Mouse (Mus musculus): ENCODE measurements around the gene Zfp493. TPM values are rescaled to one million over a fixed set of nuclear protein-coding genes. Genes with fewer than 3 reads are reported as not detected.
"Not testable (repeated sequence)": the region's sequence is repeated elsewhere in the genome, so short reads cannot be mapped to it uniquely, and the experiment has no call there.

Zfp493 gene
- polyA plus RNA-seq (2012; ENCODE audit: insufficient read depth, low replicate concordance): 0.17 TPM in 1 of 2 replicates, not detected in the other

DNA sequence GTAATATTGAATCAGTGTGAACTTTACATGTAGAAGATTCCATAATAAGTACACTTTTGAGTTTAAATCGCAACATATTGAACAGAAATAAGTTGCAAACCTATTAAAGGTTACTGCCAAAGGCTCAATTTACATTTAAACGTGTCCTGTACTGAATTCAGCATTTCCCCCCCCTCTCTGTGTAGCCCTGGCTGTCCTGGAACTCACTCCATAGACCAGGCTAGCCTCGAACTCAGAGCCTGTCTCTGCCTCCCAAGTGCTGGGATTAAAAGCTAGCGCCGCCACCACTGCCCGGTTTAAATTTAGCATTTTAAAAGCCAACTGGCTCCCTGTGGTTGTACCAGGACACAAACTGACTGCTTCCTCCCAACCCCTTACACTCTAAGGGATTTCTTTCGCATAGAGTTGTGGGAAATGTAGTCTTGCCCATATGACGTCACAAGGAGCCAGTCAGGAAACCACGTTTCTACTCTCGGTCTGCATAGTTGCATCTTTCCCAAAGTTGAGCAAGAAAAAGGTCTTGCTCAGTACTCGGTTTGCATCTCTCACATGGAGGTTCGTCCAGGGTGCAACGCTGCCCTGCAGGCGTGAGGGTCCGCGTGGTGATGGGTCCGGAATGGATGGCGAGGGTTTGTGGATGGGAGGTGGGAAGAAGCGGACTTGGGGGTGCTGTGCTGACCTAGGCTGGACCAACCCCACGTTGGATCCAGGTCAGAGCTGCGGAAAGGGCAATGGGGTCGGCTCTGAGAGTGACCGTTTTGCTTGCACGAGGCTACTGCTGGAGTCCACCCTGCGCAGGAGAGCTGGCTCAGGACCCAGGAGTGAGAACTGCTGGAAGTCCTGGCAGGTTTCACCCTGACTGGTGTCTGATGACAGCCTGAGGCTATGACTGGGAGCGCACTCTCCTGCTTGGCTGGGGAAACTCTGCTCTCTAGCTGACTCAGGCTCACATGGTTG, at the start of gene Zfp493:
Zfp493 (plus strand) TSS at position 429 of the 957 bp plus-strand sequence.
- Histone ChIP-seq H3K27me3 (replicated peaks) (no peaks in the 10 kb centered on the region), H3K9me3 (peaks cover 5% of the 10 kb centered on the region), H3K4me1 (peaks cover 13% of the 10 kb centered on the region), H3K4me3 (replicated peaks) (peak within 1 kb of the TSS; percentile 95), H3K36me3 (replicated peaks; ENCODE audit: low read length) (peaks cover 4% of the 10 kb centered on the region)
- TF ChIP-seq GATA1 (IDR thresholded peaks at IDR 0.05; ENCODE audit: borderline replicate concordance, low read length) (no peak), FLI1 (IDR thresholded peaks at IDR 0.05; ENCODE audit: low read length) (no peak)

DNA sequence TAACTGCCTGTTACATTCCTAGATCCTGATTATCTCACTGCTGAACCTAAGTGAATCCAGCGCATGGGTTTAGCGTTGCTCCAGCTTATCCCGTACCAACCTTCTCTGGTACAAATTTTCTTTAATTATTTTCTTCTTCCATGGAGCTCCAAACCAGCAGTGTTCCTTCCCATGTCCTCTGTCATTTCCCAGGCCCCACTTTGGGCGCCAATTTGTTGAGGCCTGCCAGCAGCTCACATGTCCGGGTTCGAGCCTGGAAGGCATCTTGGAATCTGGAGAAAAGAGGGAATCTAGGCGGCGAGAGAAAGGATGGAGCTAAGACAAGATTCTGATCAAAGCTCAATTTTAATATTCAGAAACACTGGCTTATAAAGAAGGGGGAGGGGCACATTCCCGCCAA, 45.1 kb upstream of the Zfp493 start:
- not testable (repeated sequence) for H3K4me3 ChIP-seq (replicated peaks); H3K27me3 ChIP-seq (replicated peaks); H3K4me1 ChIP-seq; H3K36me3 ChIP-seq (replicated peaks; ENCODE audit: low read length)
- H3K9me3 ChIP-seq: peaks cover 50% of the 10 kb centered on the region

DNA sequence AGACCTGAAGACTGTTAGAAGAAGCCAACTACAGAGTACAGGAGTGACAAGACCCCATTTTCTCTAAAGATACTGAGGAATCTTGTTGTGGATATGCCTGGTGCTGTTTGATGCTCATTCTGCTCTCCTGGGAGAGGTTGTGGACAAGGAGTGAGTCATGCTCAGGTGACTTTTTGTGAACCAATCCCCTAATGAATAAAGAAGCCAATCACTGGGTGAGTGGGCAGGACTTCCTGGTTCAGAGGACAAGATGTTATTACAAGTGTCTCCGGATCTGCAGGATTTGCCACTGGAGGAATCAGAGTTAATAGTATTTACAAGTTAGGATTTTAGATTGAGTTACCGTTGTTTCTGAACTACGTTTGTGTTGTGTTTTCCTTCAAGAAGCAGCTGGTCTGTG, 36.6 kb upstream of the Zfp493 start:
- Histone ChIP-seq H3K36me3 (replicated peaks; ENCODE audit: low read length) (peaks cover 10% of the 10 kb centered on the region), H3K9me3 (peaks cover 38% of the 10 kb centered on the region), H3K4me3 (replicated peaks) (no peak overlapping the region), H3K4me1 (no peaks in the 10 kb centered on the region), H3K27me3 (replicated peaks) (no peaks in the 10 kb centered on the region)
- TF ChIP-seq GATA1 (IDR thresholded peaks at IDR 0.05; ENCODE audit: borderline replicate concordance, low read length) (no peak), FLI1 (IDR thresholded peaks at IDR 0.05; ENCODE audit: low read length) (no peak)

DNA sequence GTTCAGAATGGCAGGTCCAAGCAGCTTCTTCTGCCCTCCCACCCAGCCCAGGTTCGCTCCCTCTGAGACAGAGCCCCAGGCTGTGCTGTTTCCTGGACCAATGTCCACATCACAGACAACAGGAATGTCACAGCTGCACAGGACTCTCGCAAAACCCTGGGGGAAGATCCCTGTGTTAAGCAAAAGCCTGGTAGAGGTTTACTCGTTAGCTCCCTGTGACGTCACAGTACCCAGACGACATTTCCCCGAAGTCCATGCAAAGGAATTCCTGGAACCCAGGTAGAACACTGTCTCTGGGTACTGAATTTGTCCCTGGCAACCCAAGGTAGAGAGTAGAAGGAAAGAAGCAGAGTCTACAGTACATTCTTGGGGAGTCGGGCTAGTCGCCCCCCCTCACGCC, 35.6 kb upstream of the Zfp493 start:
- no peaks in the 10 kb centered on the region for H3K4me1 ChIP-seq
- H3K9me3 ChIP-seq: peaks cover 44% of the 10 kb centered on the region
- H3K4me3 ChIP-seq (replicated peaks): no peak overlapping the region
- peaks cover 19% of the 10 kb centered on the region for H3K36me3 ChIP-seq (replicated peaks; ENCODE audit: low read length)
- no peak for TF ChIP-seq GATA1 (IDR thresholded peaks at IDR 0.05; ENCODE audit: borderline replicate concordance, low read length)
- TF ChIP-seq FLI1 (IDR thresholded peaks at IDR 0.05; ENCODE audit: low read length): no peak
- no peaks in the 10 kb centered on the region for H3K27me3 ChIP-seq (replicated peaks)

DNA sequence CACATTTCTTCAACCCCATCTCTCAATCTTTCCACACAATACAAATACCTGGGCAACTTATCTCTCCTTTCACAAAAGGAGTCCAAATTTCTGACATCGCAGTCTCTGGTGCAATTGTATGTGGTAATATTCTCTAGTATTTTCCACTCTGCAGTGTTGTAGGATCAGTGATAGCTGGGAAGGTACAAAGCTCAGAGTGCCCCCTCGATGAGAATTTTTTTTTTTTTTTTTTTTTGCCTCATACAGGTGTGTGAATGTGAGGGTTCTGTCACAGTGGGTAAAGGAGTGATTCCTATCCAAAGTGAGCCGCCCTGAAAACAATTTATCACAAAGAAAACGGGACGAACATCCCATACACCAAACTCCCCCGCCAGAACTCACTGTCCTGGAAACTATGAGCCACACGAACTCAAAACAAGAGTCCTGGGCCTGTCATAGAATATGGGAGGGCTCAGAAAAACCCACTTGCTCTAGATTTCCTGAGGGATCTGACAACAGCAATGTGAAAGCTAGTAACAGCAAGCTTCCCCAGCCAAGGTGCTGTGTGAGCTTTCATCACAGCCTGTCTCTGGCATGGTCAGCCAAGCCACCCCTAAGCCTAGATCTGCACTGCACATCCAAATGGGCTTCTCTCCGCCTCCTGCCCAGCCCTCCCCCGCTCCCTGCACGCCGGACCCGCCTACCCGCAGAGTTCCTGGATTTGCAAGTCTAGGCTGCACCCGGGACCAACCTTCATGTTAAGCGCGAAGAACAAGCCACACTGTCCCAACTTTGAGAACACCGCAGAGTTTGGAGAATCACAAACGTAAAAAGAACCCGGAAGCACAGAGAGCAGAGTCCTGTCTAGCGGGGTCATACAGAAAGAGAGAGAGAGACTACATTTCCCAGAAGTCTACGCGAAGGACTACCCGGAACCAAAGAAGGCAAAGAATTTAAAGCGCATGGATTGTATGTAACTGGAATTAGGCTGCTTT, 24.9 kb upstream of the Zfp493 start, which contains the start of gene Zfp85:
Zfp85 (minus strand) TSS at position 896 of the 974 bp plus-strand sequence.
- Histone ChIP-seq H3K4me1 (peaks cover 9% of the 10 kb centered on the region), H3K36me3 (replicated peaks; ENCODE audit: low read length) (peaks cover 14% of the 10 kb centered on the region), H3K27me3 (replicated peaks) (no peaks in the 10 kb centered on the region), H3K4me3 (replicated peaks) (peak within 1 kb of the TSS; percentile 92), H3K9me3 (no peaks in the 10 kb centered on the region)
- TF ChIP-seq FLI1 (IDR thresholded peaks at IDR 0.05; ENCODE audit: low read length) (no peak), GATA1 (IDR thresholded peaks at IDR 0.05; ENCODE audit: borderline replicate concordance, low read length) (no peak)

DNA sequence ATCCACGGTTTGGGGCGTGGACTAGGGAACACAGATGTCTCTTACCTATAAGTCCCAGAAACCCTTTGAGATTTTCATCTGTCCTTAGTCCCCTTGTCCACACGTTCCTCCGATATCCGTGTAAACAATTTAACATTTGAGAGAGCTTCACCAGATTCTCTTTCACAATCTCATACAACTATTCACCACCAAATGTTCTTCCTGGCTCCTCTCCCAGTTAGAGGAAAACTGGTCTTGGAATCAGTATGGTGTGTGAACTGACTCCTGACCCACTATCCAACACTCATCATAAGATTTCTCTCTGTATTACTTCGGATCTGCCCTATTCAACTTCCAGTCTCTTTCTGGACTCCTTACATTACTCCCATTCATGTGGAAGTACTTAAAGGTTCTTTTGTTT, 23.7 kb upstream of the Zfp493 start:
- TF ChIP-seq GATA1 (IDR thresholded peaks at IDR 0.05; ENCODE audit: borderline replicate concordance, low read length) (no peak), FLI1 (IDR thresholded peaks at IDR 0.05; ENCODE audit: low read length) (no peak)
- H3K27me3 ChIP-seq (replicated peaks): no peaks in the 10 kb centered on the region
- H3K4me3 ChIP-seq (replicated peaks): no peak overlapping the region
- H3K9me3 ChIP-seq: no peaks in the 10 kb centered on the region
- H3K4me1 ChIP-seq: peaks cover 9% of the 10 kb centered on the region
- peaks cover 11% of the 10 kb centered on the region for H3K36me3 ChIP-seq (replicated peaks; ENCODE audit: low read length)

DNA sequence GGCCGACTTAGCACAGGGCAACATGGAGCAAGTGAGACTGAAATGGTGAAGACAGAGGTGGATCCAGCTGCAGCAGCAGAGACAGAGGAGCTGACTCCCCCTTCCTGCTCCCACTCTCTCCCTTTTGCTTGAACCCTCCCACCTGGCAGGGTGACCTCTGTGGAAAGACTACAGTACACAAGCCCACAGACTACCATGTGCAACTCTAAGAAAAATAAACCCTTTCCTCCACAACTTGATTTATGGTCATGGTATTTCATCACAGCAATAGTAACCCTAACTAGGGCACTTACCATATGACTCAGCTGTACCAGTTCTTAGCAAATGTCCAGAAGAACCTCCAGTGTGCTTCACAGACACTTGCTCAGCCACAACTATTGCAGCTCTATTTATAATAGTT, 19.5 kb upstream of the Zfp493 start:
- H3K4me3 ChIP-seq (replicated peaks): no peak overlapping the region
- TF ChIP-seq FLI1 (IDR thresholded peaks at IDR 0.05; ENCODE audit: low read length) (no peak), GATA1 (IDR thresholded peaks at IDR 0.05; ENCODE audit: borderline replicate concordance, low read length) (no peak)
- H3K4me1 ChIP-seq: no peaks in the 10 kb centered on the region; the same call in 1 of the 2 replicates
- no peaks in the 10 kb centered on the region for H3K27me3 ChIP-seq (replicated peaks)
- H3K9me3 ChIP-seq: no peaks in the 10 kb centered on the region
- H3K36me3 ChIP-seq (replicated peaks; ENCODE audit: low read length): no peaks in the 10 kb centered on the region

DNA sequence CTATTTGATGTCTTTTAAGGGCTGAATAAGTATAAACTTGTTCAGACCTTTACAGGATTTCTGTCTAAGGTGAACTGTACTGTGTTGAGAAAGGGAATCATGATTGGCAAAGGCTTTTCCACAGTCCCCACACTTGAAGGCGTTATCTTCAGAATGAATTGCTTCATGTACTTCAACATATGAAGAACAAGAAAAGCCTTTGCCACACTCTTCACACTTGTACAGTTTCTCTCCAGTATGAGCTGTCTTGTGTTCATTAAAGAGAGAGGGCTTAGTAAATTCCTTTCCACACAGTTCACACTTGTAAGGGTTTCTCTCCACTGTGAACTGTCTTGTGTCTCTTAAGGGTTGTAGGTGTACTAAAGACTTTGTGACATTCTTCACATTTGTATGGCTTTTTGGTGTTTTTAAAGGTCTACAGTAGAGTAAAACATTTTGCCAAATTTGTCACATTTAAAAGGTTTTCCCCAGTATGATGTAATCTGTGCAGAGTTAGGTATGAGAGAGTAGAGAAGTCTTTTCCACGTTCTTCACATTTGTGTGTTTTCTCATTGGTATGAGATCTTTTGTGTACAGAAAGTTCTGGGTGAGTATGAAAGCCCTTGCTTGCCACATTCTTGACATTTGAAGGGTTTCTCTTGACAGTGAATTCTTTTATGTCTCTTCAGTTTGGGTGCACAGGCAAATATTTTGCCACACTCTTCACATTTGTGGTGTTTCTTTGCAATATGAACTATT, 16.3 kb upstream of the Zfp493 start:
- no peak overlapping the region for H3K4me3 ChIP-seq (replicated peaks)
- H3K4me1 ChIP-seq: no peaks in the 10 kb centered on the region
- no peaks in the 10 kb centered on the region for H3K27me3 ChIP-seq (replicated peaks)
- H3K9me3 ChIP-seq: no peaks in the 10 kb centered on the region
- H3K36me3 ChIP-seq (replicated peaks; ENCODE audit: low read length): no peaks in the 10 kb centered on the region
- TF ChIP-seq FLI1 (IDR thresholded peaks at IDR 0.05; ENCODE audit: low read length): no peak
- no peak for TF ChIP-seq GATA1 (IDR thresholded peaks at IDR 0.05; ENCODE audit: borderline replicate concordance, low read length)

DNA sequence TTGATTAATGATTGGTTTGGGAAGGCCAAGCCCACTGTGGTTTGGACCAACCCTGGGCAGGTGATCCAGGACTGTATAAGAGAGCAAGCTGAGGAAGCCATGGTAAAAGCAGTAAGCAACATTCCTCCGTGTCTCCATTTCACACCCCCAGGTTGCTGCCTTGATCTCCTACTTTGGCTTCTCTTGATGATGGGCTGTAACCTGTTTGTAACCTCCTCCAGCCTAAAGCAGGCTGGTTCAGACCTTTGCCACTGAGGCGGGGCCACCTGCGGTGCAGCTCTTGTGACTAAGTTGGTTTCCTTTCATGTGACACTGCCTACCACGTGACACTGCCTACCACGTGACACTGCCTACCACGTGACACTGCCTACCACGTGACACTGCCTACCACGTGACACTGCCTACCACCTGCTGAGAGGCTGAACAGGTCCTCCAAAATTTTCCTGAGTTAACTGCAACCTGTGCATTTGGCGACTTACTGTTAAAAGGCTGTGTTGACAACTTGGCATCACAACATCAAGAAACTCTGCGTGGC, 12.5 kb downstream of the Zfp493 start:
- H3K36me3 ChIP-seq (replicated peaks; ENCODE audit: low read length): peaks cover 4% of the 10 kb centered on the region
- H3K4me3 ChIP-seq (replicated peaks): no peak overlapping the region
- H3K27me3 ChIP-seq (replicated peaks): no peaks in the 10 kb centered on the region
- H3K9me3 ChIP-seq: peaks cover 9% of the 10 kb centered on the region; the same call in 1 of the 2 replicates
- no peaks in the 10 kb centered on the region for H3K4me1 ChIP-seq
- TF ChIP-seq GATA1 (IDR thresholded peaks at IDR 0.05; ENCODE audit: borderline replicate concordance, low read length): no peak
- no peak for TF ChIP-seq FLI1 (IDR thresholded peaks at IDR 0.05; ENCODE audit: low read length)
